Mouse (Mus musculus) lung, postnatal 0 days (tissue): ENCODE data around the gene 6030408B16Rik.

Source experiments
- CTCF ChIP-seq: IDR thresholded peaks from 2 replicates; pipeline ENCODE4 v1.5.1; 2016; ENCODE audit warnings: antibody characterized with exemption, mild to moderate bottlenecking
- EP300 ChIP-seq: IDR thresholded peaks from 2 replicates; pipeline ENCODE4 v1.6.1; 2016; ENCODE audit warnings: antibody characterized with exemption, mild to moderate bottlenecking, control low read depth

DNA sequence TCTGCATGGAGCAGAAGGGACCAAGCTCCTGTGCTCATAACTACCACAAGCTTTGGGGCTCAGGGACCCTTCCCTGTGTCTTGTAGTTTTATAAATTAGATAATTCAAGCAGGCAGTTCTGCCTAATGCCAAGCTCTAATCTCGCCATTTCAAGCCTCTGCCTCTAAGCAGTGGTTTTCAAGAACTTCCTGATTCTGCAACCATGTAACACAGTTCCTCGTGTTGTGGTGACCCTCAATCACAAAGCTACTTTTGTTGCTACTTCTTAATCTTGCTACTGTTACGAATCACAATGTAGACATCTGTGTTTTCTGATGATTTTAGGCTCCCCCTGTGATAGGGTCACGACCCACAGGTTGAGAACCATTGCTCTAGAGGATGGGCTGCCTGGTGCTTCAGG lies 40.6 kb downstream of the 6030408B16Rik start:
- TF ChIP-seq CTCF (no peak), EP300 (no peak)
